Mouse (Mus musculus): Measurements from ENCODE around the gene Acot5.
A peak's percentile ranks its signal among the peaks of the same experiment; 100 is the strongest.
"Not testable (repeated sequence)": the region's sequence is repeated elsewhere in the genome, so short reads cannot be mapped to it uniquely, and the experiment has no call there.

The Acot5 gene

GRCm38 (mm10) chr12:84068986-84069385, at the start of gene Acot5:
TSS of gene Acot5 (plus strand) at chr12:84069325.
- no peak for DNase-seq

GRCm38 (mm10) chr12:84020528-84020927, 48.6 kb upstream of the Acot5 start:
- not testable (repeated sequence) for DNase-seq

- DNase-seq = not testable (repeated sequence)
These were observed 46.9 kb upstream of the Acot5 start for GRCm38 (mm10) chr12:84022266-84022665.

GRCm38 (mm10) chr12:84023052-84023745, 45.9 kb upstream of the Acot5 start:
- no peak for DNase-seq

- no peak for DNase-seq
These were observed 43.2 kb upstream of the Acot5 start for GRCm38 (mm10) chr12:84025888-84026287.

GRCm38 (mm10) chr12:84028328-84028727, 40.8 kb upstream of the Acot5 start:
- DNase-seq = not testable (repeated sequence)

- not testable (repeated sequence) for DNase-seq
These were observed 40.1 kb upstream of the Acot5 start for GRCm38 (mm10) chr12:84029043-84029442.

- peak; percentile 75 to 85 for DNase-seq
These were observed 38.3 kb upstream of the Acot5 start for GRCm38 (mm10) chr12:84030659-84031332.

GRCm38 (mm10) chr12:84032854-84033253, 36.3 kb upstream of the Acot5 start:
- DNase-seq = no peak

GRCm38 (mm10) chr12:84033302-84033701, 35.8 kb upstream of the Acot5 start:
- DNase-seq = not testable (repeated sequence)

- no peak for DNase-seq
These were observed 35.0 kb upstream of the Acot5 start for GRCm38 (mm10) chr12:84034108-84034507.

- DNase-seq = peak in 1 of 2 experiments; percentile 25
These were observed 30.9 kb upstream of the Acot5 start, which contains the start of gene Acot4 for GRCm38 (mm10) chr12:84038241-84038640. TSS of gene Acot4 (plus strand) at chr12:84038379.

- peak; percentile 41 to 46 for DNase-seq
These were observed 30.4 kb upstream of the Acot5 start, which contains the start of gene Gm49366 for GRCm38 (mm10) chr12:84038691-84039111. TSS of gene Gm49366 (plus strand) at chr12:84038935.

- DNase-seq = no peak
These were observed 26.9 kb upstream of the Acot5 start for GRCm38 (mm10) chr12:84042248-84042647.

GRCm38 (mm10) chr12:84044045-84044444, 25.1 kb upstream of the Acot5 start:
- no peak for DNase-seq

- no peak for DNase-seq
These were observed 22.2 kb upstream of the Acot5 start for GRCm38 (mm10) chr12:84046906-84047305.

GRCm38 (mm10) chr12:84050744-84051143, 18.4 kb upstream of the Acot5 start:
- DNase-seq = not testable (repeated sequence)

- DNase-seq = no peak
These were observed 17.1 kb upstream of the Acot5 start, which contains the start of gene Acot3 for GRCm38 (mm10) chr12:84051937-84052474. TSS of gene Acot3 (plus strand) at chr12:84052144.

- no peak for DNase-seq
These were observed 16.5 kb upstream of the Acot5 start for GRCm38 (mm10) chr12:84052609-84053008.

GRCm38 (mm10) chr12:84053173-84053572, 16.0 kb upstream of the Acot5 start:
- DNase-seq = no peak

GRCm38 (mm10) chr12:84053679-84054391, 15.3 kb upstream of the Acot5 start:
- peak in 1 of 2 experiments; percentile 25 for DNase-seq

GRCm38 (mm10) chr12:84060946-84061345, 8.2 kb upstream of the Acot5 start:
- no peak for DNase-seq

GRCm38 (mm10) chr12:84062336-84062735, 6.8 kb upstream of the Acot5 start:
- DNase-seq = no peak
